Mouse (Mus musculus) heart, embryonic 12.5 days (tissue): ENCODE data around the gene Flrt1. TPM values are rescaled to one million over a fixed set of nuclear protein-coding genes. Genes with fewer than 3 reads are reported as not detected.
A peak's percentile ranks its signal among the peaks of the same experiment; 100 is the strongest.
"Not testable (repeated sequence)": the region's sequence is repeated elsewhere in the genome, so short reads cannot be mapped to it uniquely, and the experiment has no call there.

Experiments
- ATAC-seq: fragments of 200-750 bp; cut with Nextera tagmentation; 2 replicates; pipeline ENCODE4 v1.8.0; 2017; ENCODE audit warnings: moderate TSS enrichment, moderate library complexity; ENCODE audit not compliant: insufficient number of reproducible peaks, low FRiP score
- H3K27ac ChIP-seq: fragments of 300-500 bp; sonication (generic); 2 replicates; pipeline ENCODE4 v1.5.1; 2016; ENCODE audit warnings: mild to moderate bottlenecking, moderate library complexity; ENCODE audit not compliant: poor library complexity, severe bottlenecking
- H3K27me3 ChIP-seq: fragments of 300-500 bp; sonication (generic); replicated peaks from 2 replicates; pipeline ENCODE4 v1.6.1; 2016; ENCODE audit warnings: mild to moderate bottlenecking, moderate library complexity
- H3K36me3 ChIP-seq: fragments of 300-500 bp; sonication (generic); 2 replicates; pipeline ENCODE4 v1.6.1; 2016; ENCODE audit warnings: mild to moderate bottlenecking, moderate library complexity
- H3K4me1 ChIP-seq: fragments of 300-500 bp; sonication (generic); replicated peaks from 2 replicates; pipeline ENCODE4 v1.6.1; 2016; ENCODE audit warnings: mild to moderate bottlenecking
- H3K4me2 ChIP-seq: fragments of 300-500 bp; sonication (generic); 2 replicates; pipeline ENCODE4 v1.6.1; 2016; ENCODE audit warnings: mild to moderate bottlenecking, moderate library complexity
- H3K4me3 ChIP-seq: fragments of 300-500 bp; sonication (generic); 2 replicates; pipeline ENCODE4 v1.5.1; 2016; ENCODE audit warnings: mild to moderate bottlenecking
- H3K9ac ChIP-seq: fragments of 300-500 bp; sonication (generic); 2 replicates; pipeline ENCODE4 v1.6.1; 2016; ENCODE audit warnings: mild to moderate bottlenecking, moderate library complexity
- H3K9me3 ChIP-seq: fragments of 300-500 bp; sonication (generic); replicated peaks from 2 replicates; pipeline ENCODE4 v1.6.1; 2016; ENCODE audit warnings: mild to moderate bottlenecking, moderate library complexity
- WGBS: fragments of 180-500 bp; shearing (Covaris S2); methylation state at CpG from one replicate; pipeline ENCODE4 v1.1.7; 2016; 5-methylcytosine and 5-hydroxymethylcytosine counted together
- polyA plus RNA-seq: library from polyadenylated mRNA; unstranded; fragments of >200 nt; fragmentation: Nextera tagmentation; extraction: Ambion mirVana; gene quantifications from 2 replicates; pipeline ENCODE4 v1.2.1, GENCODE M21; 2016

The Flrt1 gene
- polyA plus RNA-seq, 1 experiment from 2014 or later: 0.87 TPM

DNA sequence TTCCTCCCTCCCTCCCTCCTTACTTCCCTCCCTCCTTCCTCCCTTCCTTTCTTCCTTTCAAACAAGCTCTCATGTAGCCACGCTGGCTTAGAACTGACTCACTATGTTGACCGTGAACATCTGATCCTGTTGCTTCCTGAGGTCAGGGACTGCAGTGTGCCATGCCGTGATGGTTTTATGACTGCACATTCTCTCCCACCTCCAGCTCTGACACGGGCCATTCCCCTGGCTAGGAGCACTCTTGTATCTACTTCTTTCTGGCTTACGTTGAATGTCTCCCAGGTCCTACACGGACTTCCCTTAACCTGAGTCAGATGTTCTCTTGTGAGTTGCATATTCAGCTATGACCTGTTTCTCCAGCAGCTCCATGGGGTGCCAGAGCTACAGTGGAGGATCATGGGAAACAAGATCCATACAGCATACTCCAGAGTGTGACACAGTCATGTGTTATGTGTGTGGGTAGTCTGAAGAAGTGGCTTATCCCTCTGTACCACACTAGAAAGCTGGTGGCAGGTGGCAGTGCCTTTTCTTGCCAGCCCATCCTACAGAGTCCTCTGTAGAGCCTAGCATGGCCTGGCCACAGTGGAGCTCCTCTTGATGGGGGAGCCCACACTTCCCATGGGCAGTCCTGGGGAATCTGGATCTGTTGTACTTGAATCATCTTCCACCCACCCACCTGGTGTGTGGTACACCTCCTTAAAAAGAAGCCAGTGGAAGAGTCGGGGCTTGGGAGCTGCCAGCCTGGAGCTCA, 23.8 kb downstream of the Flrt1 start:
- H3K9ac ChIP-seq: no peak overlapping the region
- H3K4me1 ChIP-seq: peaks cover 16% of the 10 kb centered on the region
- H3K4me3 ChIP-seq: no peak overlapping the region
- no peak overlapping the region for H3K27ac ChIP-seq
- H3K9me3 ChIP-seq: no peaks in the 10 kb centered on the region
- ATAC-seq: no peak
- H3K36me3 ChIP-seq: no peaks in the 10 kb centered on the region
- 64% methylated on average over 7 of the region's 7 CpGs for WGBS
- H3K27me3 ChIP-seq: peaks cover 47% of the 10 kb centered on the region
- no peak overlapping the region for H3K4me2 ChIP-seq

DNA sequence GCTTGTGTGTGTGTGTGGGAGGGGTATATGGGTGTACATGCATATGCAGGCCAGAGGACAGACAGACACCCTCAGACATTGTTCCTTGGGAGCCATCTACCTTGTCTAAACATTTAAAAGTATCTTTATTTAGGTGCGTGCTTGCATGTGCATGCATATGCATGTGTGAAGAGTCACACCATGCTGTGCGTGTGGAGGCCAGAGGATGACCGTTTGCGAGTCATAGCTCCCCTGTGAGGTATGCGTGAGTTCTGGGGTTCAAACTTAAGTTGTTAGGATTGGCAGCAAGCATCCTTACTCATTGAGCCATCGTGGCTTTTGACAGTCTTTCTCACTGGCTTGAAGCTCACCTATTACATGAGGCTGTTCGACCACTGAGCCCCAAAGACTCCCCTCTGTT, 27.3 kb downstream of the Flrt1 start:
- Histone ChIP-seq H3K27me3 (peaks cover 26% of the 10 kb centered on the region), H3K4me2 (no peak overlapping the region), H3K4me1 (peaks cover 13% of the 10 kb centered on the region), H3K9ac (no peak overlapping the region), H3K36me3 (no peaks in the 10 kb centered on the region), H3K27ac (no peak overlapping the region), H3K4me3 (no peak overlapping the region), H3K9me3 (no peaks in the 10 kb centered on the region)
- WGBS: 78% methylated on average over 7 of the region's 7 CpGs
- no peak for ATAC-seq

DNA sequence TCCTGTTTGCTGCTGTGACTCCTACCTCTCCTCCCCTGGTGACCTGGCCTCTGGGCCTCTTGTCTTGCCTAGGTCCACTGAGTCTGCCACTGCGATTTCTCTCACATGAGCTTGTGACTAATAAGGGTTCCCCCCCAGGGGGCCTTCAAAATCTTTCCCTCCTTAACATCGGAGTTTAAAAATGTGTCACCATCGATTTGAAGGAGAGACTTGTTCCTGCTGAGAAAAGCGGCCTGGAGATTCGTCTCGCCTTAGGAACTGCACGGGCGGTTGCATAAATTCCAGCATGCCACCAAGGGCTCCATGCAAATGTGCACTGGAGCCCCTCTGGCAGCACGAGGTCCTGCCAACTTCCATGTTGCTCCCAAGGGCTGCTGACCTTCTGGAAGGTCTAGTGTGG, 27.9 kb downstream of the Flrt1 start:
- H3K36me3 ChIP-seq: no peaks in the 10 kb centered on the region
- no peak overlapping the region for H3K4me3 ChIP-seq
- H3K27ac ChIP-seq: no peak overlapping the region
- ATAC-seq: no peak
- H3K9me3 ChIP-seq: no peaks in the 10 kb centered on the region
- no peak overlapping the region for H3K4me2 ChIP-seq
- no peak overlapping the region for H3K9ac ChIP-seq
- H3K27me3 ChIP-seq: peaks cover 26% of the 10 kb centered on the region
- WGBS: 74% methylated on average over 9 of the region's 9 CpGs
- peaks cover 10% of the 10 kb centered on the region for H3K4me1 ChIP-seq

DNA sequence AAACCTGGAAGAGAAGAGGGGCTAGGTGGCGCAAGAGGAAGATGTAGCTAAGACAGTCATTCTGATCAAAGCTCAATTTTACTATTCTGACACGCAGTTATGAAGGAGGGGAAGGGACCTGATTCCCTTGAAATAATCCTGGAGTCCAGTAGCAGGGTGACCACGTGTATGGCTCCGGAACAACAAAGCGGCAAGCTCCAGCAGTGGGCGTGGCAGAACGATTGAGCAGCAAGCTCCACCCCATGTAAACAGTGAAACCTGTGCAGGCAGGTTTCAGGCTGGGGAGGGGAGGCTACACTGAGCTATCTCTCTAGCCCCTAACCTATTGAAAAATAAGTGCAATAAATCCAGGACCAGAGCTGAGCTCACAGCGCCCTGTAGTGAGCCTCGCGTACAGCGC, 30.2 kb downstream of the Flrt1 start:
- Histone ChIP-seq H3K4me1 (peaks cover 16% of the 10 kb centered on the region), H3K27me3 (peaks cover 19% of the 10 kb centered on the region)
- H3K9ac ChIP-seq, H3K36me3 ChIP-seq, ATAC-seq, H3K4me3 ChIP-seq, H3K9me3 ChIP-seq, H3K27ac ChIP-seq, H3K4me2 ChIP-seq: not testable (repeated sequence)
- WGBS: 73% methylated on average over 11 of the region's 11 CpGs

DNA sequence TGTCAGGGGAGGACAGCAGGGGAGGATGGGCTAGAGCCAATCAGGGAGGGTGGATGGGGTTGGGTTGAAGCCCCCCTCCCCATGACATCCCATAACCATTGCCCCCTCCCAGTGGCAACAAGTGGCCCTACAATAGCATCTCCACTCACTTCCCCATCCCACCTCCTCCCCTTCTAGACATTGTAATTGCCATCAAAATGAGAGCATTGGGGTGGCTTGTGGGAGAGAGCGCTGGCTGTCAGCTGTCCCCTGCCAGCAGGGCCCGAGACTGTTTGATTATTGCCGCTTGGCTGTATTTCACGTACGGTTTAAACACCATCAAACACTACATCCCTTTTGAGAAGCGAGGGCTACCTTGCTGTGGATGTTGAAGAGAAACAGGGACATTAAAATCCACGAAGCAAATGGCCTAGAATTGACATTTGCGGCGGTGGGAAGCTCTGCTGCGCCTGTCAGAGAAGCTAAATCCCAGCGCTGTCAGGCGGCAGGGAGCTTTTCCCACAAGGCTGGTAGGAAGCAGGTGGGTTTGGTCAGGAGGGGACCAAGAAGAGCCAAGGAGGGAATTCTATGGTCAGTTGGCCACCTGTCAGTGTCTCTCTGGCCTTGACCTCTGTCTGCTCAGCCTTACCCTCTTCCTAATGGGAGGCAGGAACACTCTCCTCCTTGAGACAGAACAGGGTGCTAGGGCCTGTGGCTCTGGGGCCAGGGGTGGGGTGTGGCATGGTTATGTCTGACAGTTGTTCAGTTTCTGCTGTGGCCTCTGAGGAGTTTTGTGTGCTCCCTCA, 31.3 kb downstream of the Flrt1 start:
- ATAC-seq: no peak
- no peak overlapping the region for H3K27ac ChIP-seq

DNA sequence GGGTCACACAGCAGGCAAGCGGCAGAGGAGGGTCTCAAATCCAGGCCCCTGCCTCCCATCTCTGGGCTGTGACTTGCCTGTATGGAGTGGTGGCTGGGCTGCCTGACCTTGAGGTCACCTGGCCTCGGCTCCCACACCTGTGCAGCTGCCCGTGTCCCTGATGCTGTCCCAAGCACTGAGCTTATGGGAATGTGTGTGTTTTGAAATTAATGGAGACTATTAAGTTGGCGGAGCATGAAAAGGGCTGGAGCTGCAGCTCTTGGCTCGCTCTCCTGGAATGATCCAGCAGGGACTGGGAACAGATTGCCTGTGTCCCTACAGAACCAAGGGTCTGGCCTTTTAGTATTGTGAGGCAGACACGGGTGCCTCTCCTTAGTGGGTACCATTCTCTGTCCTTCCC, 33.3 kb downstream of the Flrt1 start:
- H3K36me3 ChIP-seq: no peaks in the 10 kb centered on the region
- no peak overlapping the region for H3K4me3 ChIP-seq
- H3K27me3 ChIP-seq: peaks cover 33% of the 10 kb centered on the region
- no peaks in the 10 kb centered on the region for H3K9me3 ChIP-seq
- no peak for ATAC-seq
- H3K27ac ChIP-seq: no peak overlapping the region
- H3K9ac ChIP-seq: no peak overlapping the region
- H3K4me1 ChIP-seq: peaks cover 28% of the 10 kb centered on the region
- 81% methylated on average over 6 of the region's 6 CpGs for WGBS
- H3K4me2 ChIP-seq: no peak overlapping the region

More for the DNA sequence above, 31.3 kb downstream of the Flrt1 start:
- Histone ChIP-seq H3K36me3 (no peaks in the 10 kb centered on the region), H3K27me3 (peaks cover 24% of the 10 kb centered on the region), H3K4me3 (no peak overlapping the region), H3K4me1 (peaks cover 27% of the 10 kb centered on the region), H3K9ac (no peak overlapping the region), H3K4me2 (no peak overlapping the region), H3K9me3 (no peaks in the 10 kb centered on the region)
- WGBS: 58% methylated on average over 12 of the region's 12 CpGs

DNA sequence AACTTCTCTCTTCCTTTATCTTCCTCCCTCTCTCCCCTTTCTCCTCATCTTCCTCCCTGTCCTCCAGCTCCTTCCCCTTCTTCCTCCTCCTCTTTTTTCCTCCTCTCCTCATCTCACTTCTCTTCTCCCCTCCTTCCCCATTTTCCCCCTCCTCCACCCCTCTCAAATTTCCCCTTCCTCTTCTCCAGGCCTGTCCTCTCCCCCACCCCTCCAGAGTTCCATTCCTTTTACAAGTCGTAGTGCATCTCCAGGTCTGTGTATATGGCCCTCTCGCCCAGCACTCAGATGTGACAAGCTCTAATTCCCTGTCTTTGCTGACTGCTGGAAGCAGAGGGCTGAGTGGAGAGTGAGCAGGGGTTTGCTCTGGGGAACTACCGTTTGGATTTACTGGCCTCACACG, 34.8 kb downstream of the Flrt1 start:
- WGBS: 24% methylated on average over 4 of the region's 4 CpGs
- no peak overlapping the region for H3K4me3 ChIP-seq
- no peaks in the 10 kb centered on the region for H3K9me3 ChIP-seq
- H3K4me1 ChIP-seq: peaks cover 42% of the 10 kb centered on the region
- H3K27ac ChIP-seq: no peak overlapping the region
- H3K4me2 ChIP-seq: peak overlapping the region; percentile 62
- H3K27me3 ChIP-seq: peaks cover 41% of the 10 kb centered on the region
- ATAC-seq: no peak
- H3K36me3 ChIP-seq: no peaks in the 10 kb centered on the region
- no peak overlapping the region for H3K9ac ChIP-seq

DNA sequence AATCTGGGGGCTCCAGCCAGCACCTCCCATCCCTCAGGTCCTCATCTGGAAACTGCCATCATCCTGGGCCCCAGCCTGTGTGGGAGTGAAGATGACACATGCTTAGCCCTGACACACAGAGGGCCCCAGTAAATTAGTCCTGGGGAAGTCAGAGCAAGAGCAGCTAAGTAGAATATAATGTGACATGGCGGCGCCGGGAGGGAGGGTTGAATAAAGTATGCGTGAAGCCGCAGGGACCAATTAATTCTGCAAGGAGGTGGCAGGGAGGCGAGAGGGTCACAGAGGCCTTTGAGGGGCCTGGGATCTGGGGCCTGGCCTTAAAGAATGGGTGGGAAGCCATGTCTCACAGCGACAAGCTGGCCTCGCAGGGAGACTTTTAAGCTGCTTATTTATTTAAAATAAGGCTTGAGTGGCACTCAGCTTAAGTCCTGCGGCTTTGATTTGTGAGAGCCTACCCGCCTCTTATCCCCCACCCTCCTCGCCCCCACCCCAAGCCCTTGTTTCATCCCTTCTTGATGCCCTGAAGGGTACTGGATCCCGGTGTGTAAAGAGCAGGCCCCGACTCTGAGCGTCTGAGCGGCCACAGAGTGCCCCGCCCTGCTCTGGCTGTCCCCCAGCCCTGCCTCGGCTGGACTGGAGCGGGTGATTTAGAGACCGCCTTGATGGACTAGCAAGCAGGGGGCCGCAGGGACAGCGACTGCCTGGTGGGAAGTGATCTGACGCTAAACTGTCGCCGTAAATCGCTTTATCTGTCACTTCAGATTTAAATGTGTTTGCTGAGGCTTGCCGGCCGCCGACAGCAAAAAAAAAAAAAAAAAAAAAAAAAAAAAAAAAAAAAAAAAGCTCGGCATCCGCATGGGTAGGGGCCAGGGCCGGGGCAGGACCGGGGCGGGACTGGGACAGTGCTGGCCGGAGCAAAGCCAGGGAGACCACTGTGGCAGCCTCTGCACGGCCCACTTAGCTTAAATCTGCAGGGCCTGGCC, 35.5 kb downstream of the Flrt1 start:
- H3K27me3 ChIP-seq: peaks cover 45% of the 10 kb centered on the region
- H3K9me3 ChIP-seq: no peaks in the 10 kb centered on the region
- ATAC-seq: no peak
- peak overlapping the region; percentile 62 for H3K4me2 ChIP-seq
- H3K27ac ChIP-seq: no peak overlapping the region
- peak overlapping the region; percentile 1; the same call in 1 of the 2 replicates for H3K9ac ChIP-seq
- H3K4me1 ChIP-seq: peaks cover 42% of the 10 kb centered on the region
- H3K4me3 ChIP-seq: peak overlapping the region; percentile 26; the same call in 1 of the 2 replicates
- no peaks in the 10 kb centered on the region for H3K36me3 ChIP-seq
- WGBS: 14% methylated on average over 35 of the region's 35 CpGs

DNA sequence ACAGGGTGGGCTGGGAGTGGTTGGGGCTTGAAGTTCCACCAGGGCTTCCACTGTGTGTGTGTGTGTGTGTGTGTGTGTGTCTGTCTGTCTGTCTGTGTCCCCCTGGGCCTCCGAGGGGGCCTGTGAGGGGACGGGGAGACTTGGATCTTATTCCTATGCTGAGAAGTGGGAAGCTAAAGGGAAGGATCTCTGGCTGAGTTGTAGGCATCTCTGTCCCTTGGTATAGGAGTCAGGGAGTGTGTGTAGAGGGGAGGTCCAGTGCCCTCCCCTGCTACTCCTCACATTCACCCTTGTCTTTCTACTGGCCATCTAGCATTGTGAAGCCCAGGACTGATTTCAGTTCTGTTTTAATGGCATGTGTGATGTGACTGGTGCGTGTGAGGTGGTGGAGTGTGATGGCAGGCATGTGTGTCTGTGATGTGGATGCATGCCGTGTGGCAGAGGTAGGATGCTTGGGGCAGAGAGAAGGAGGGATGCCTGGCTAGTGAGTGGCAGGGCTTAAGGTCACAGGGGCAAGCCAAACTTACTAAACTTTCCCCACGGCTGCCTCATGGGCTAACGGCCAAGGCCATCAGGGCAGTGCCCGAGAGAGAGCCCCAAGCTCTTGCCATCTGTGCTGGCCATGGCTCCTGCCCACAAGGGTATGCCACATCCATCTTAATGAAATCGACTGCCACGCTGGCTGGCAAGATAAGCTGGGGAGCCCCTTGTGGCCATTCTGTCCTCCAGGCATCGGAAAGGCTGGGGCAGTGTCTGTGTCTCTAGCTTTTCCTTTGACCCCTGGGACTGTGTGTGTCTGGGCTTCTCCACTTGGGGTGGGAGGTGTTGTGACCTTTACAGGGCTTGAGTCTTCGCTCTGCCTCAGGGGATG, 36.6 kb downstream of the Flrt1 start:
- peaks cover 42% of the 10 kb centered on the region for H3K4me1 ChIP-seq
- peaks cover 39% of the 10 kb centered on the region for H3K27me3 ChIP-seq
- no peak for ATAC-seq

DNA sequence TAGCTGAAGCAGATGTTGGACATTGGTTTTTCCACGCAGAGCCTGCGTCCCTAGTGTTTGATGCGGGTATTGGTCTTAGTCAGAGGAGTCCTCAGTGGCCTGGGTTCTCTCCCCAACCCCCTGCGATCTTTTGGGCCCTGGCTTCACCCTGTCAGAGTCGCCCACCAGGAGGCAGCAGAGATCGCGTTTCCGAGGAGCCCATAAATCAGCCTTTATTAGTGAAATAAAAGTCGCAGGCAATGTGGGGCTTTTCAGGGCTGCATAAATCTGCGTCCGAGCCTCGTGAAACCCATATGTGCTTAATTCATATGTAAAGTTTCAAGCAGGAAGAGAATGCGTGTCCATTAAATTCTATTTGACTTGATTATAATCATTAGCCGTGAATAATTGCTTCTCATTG, 37.4 kb downstream of the Flrt1 start:
- Histone ChIP-seq H3K27me3 (peaks cover 37% of the 10 kb centered on the region), H3K9me3 (no peaks in the 10 kb centered on the region), H3K4me2 (no peak overlapping the region), H3K27ac (no peak overlapping the region), H3K4me1 (peaks cover 40% of the 10 kb centered on the region), H3K4me3 (no peak overlapping the region), H3K9ac (no peak overlapping the region), H3K36me3 (no peaks in the 10 kb centered on the region)
- ATAC-seq: no peak
- 8% methylated on average over 14 of the region's 14 CpGs for whole genome bisulfite sequencing

More for the DNA sequence above, 36.6 kb downstream of the Flrt1 start:
- whole genome bisulfite sequencing: 63% methylated on average over 11 of the region's 11 CpGs
- Histone ChIP-seq H3K9ac (0 out of 2 replicates have a peak overlapping the region, but pooled peaks have one; percentile 1), H3K36me3 (no peaks in the 10 kb centered on the region), H3K4me2 (no peak overlapping the region), H3K9me3 (no peaks in the 10 kb centered on the region), H3K4me3 (no peak overlapping the region), H3K27ac (no peak overlapping the region)
